11 mouse cellular contexts compared by ENCODE assay signal in genomic region chr6:38065122-38065500, GRCm38 (mm10). TPM values are rescaled to one million over a fixed set of nuclear protein-coding genes. Genes with fewer than 3 reads are reported as not detected.
DNase-seq lines count a peak whose midpoint lies in the region; ATAC-seq lines count a peak whose summit lies in the region.
"Had no signal": no experiment of that assay in that cellular context is flagged by ENCODE, and none has a peak within 500 bp of the region (broad histone marks: within the 10 kb centered on the region; RNA-seq: fewer than 3 reads in every experiment).

No protein-coding gene starts in this region.

- H3K36me3 ChIP-seq in hindbrain, embryonic 14.5 days (replicated peaks; ENCODE audit: control insufficient read depth, insufficient read depth) = no peaks in the 10 kb centered on the region
- H3K36me3 ChIP-seq in hindbrain, embryonic 12.5 days = no peaks in the 10 kb centered on the region

- no peak overlapping the region for H3K4me3 ChIP-seq in hindbrain, embryonic 14.5 days (replicated peaks; ENCODE audit: low read length)
- H3K4me3 ChIP-seq in hindbrain, embryonic 12.5 days = no peak overlapping the region

- peak; percentile 56 for DNase-seq in hindbrain, embryonic 14.5 days (ENCODE audit: low spot score)
- DNase-seq in cerebellum, adult 9-11 months = peak; percentile 58
- DNase-seq in layer of hippocampus, adult 9-10 months (ENCODE audit: low spot score) = peak; percentile 58
- DNase-seq in right cerebral cortex, adult 2 months (ENCODE audit: low spot score in 2 of 2) = peak; percentile 55 to 67
- DNase-seq in thymus, postnatal 14 days = no peak
- DNase-seq in kidney, postnatal 25 days = no peak
- DNase-seq in ovary, postnatal 14 days (ENCODE audit: low spot score) = no peak
- DNase-seq: heart, postnatal 4 days had no signal

- no peak overlapping the region for H3K27ac ChIP-seq in hindbrain, embryonic 14.5 days
- no peak overlapping the region for H3K27ac ChIP-seq in hindbrain, embryonic 12.5 days

- peaks cover 9% of the 10 kb centered on the region for H3K4me1 ChIP-seq in hindbrain, embryonic 14.5 days (replicated peaks; ENCODE audit: control insufficient read depth, insufficient read depth, low read length)
- peaks cover 8% of the 10 kb centered on the region; the same call in 1 of the 2 replicates for H3K4me1 ChIP-seq in hindbrain, embryonic 12.5 days

- H3K4me2 ChIP-seq in hindbrain, embryonic 14.5 days (replicated peaks) = no peak overlapping the region
- no peak overlapping the region for H3K4me2 ChIP-seq in hindbrain, embryonic 12.5 days (replicated peaks)

- no peaks in the 10 kb centered on the region for H3K9me3 ChIP-seq in hindbrain, embryonic 14.5 days (ENCODE audit: control insufficient read depth, low read length)
- H3K9me3 ChIP-seq in hindbrain, embryonic 12.5 days (replicated peaks) = peaks cover 4% of the 10 kb centered on the region

- no peak overlapping the region for H3K9ac ChIP-seq in hindbrain, embryonic 14.5 days
- H3K9ac ChIP-seq in hindbrain, embryonic 12.5 days = no peak overlapping the region

- WGBS in hindbrain, embryonic 14.5 days = 63% methylated on average over 3 of the region's 3 CpGs
- WGBS in hindbrain, embryonic 12.5 days = 82% methylated on average over 3 of the region's 3 CpGs

- H3K27me3 ChIP-seq in hindbrain, embryonic 14.5 days (ENCODE audit: control insufficient read depth, insufficient read depth, low read length) = no peaks in the 10 kb centered on the region
- H3K27me3 ChIP-seq in hindbrain, embryonic 12.5 days = no peaks in the 10 kb centered on the region

- ATAC-seq in hindbrain, embryonic 14.5 days (ENCODE audit: low FRiP score) = no peak
- no peak for ATAC-seq in hindbrain, embryonic 12.5 days (ENCODE audit: low FRiP score)

RNA-seq across cellular contexts. Expression of gene Svopl, which starts 18.3 kb away (rescaled TPM):
- 0.81 and 1.6 TPM in 2 replicates for polyA plus RNA-seq in hindbrain, embryonic 14.5 days (2014; fragmentation: Nextera tagmentation; extraction: Ambion mirVana)
- polyA plus RNA-seq in hindbrain, embryonic 12.5 days (2016; fragmentation: Nextera tagmentation; extraction: Ambion mirVana) = 3.9 and 4.2 TPM in 2 replicates

RNA-seq across cellular contexts. Expression of gene Tmem213, which starts 43.9 kb away (rescaled TPM):
- not detected in 2 replicates for polyA plus RNA-seq in hindbrain, embryonic 14.5 days (2014; fragmentation: Nextera tagmentation; extraction: Ambion mirVana)
- polyA plus RNA-seq in hindbrain, embryonic 12.5 days (2016; fragmentation: Nextera tagmentation; extraction: Ambion mirVana) = not detected in 2 replicates
- polyA plus RNA-seq: liver, embryonic 16.5 days; urinary bladder, adult 2 months had no signal

RNA-seq across cellular contexts. Expression of gene Atp6v0a4, which starts 59.3 kb away (rescaled TPM):
- 0.09 and 0.26 TPM in 2 replicates for polyA plus RNA-seq in hindbrain, embryonic 14.5 days (2014; fragmentation: Nextera tagmentation; extraction: Ambion mirVana)
- polyA plus RNA-seq in hindbrain, embryonic 12.5 days (2016; fragmentation: Nextera tagmentation; extraction: Ambion mirVana) = 0.10 TPM in 1 of 2 replicates, not detected in the other

Comparison
In these comparisons a context has a peak if more than half of its experiments do, and no peak if none do; other contexts are left out.
1. DNase-seq: peak in hindbrain, embryonic 14.5 days (single experiment), cerebellum, adult 9-11 months (single experiment), layer of hippocampus, adult 9-10 months (single experiment) and right cerebral cortex, adult 2 months (2 of 2); none in thymus, postnatal 14 days (single experiment), kidney, postnatal 25 days (0 of 2) and ovary, postnatal 14 days (single experiment).